Mouse (Mus musculus) thymus, adult 2 months (tissue): ENCODE measurements around the gene Itpr1. TPM values are rescaled to one million over a fixed set of nuclear protein-coding genes. Genes with fewer than 3 reads are reported as not detected.

Experiments
- DNase-seq: peaks from one replicate; pipeline ENCODE4 v3.0.0; 2021
- H3K27ac ChIP-seq: fragments of 200-500 bp; 2 replicates; pipeline ENCODE4 v1.5.1; 2012; ENCODE audit warnings: low read length, control low read depth; ENCODE audit not compliant: control insufficient read depth, insufficient read depth
- H3K27me3 ChIP-seq: fragments of 200-500 bp; 2 replicates; pipeline ENCODE4 v1.6.1; 2012; ENCODE audit warnings: mild to moderate bottlenecking, low read length, moderate library complexity, mixed read lengths; ENCODE audit not compliant: control insufficient read depth, insufficient read depth
- H3K36me3 ChIP-seq: fragments of 200-500 bp; 2 replicates; pipeline ENCODE4 v1.6.1; 2012; ENCODE audit warnings: mild to moderate bottlenecking, low read length, moderate library complexity; ENCODE audit not compliant: control insufficient read depth, insufficient read depth
- H3K4me1 ChIP-seq: fragments of 200-500 bp; replicated peaks from 2 replicates; pipeline ENCODE4 v1.6.1; 2012; ENCODE audit warnings: low read length; ENCODE audit not compliant: control insufficient read depth, insufficient read depth
- H3K4me3 ChIP-seq: fragments of 200-500 bp; 2 replicates; pipeline ENCODE4 v1.5.1; 2012; ENCODE audit warnings: mild to moderate bottlenecking, low read length, control low read depth, moderate library complexity; ENCODE audit not compliant: control insufficient read depth, insufficient read depth
- CTCF ChIP-seq: fragments of 200-500 bp; IDR thresholded peaks from 2 replicates; pipeline ENCODE4 v1.5.1; 2012; ENCODE audit warnings: mild to moderate bottlenecking, control low read depth, low read length, moderate library complexity, borderline replicate concordance; ENCODE audit not compliant: control insufficient read depth, poor library complexity, insufficient read depth; ENCODE audit errors: extremely low read depth
- POLR2A ChIP-seq: fragments of 200-500 bp; IDR thresholded peaks from 2 replicates; pipeline ENCODE4 v1.6.1; 2012; ENCODE audit warnings: mild to moderate bottlenecking, low read length, control low read depth, moderate library complexity; ENCODE audit not compliant: control insufficient read depth, poor library complexity, insufficient read depth; ENCODE audit errors: extremely low read depth
- WGBS: fragments of 180-500 bp; shearing (Covaris S2); methylation state at CpG from one replicate; pipeline ENCODE4 v1.1.7; 2018; 5-methylcytosine and 5-hydroxymethylcytosine counted together
- polyA plus RNA-seq: library from polyadenylated mRNA; depleted of rRNA; stranded (reverse); fragments of >200 nt; gene quantifications from 2 replicates; pipeline ENCODE4 v1.2.3, GENCODE M21; 2012

Gene Itpr1
- polyA plus RNA-seq, 1 experiment: 28.8 TPM

DNA sequence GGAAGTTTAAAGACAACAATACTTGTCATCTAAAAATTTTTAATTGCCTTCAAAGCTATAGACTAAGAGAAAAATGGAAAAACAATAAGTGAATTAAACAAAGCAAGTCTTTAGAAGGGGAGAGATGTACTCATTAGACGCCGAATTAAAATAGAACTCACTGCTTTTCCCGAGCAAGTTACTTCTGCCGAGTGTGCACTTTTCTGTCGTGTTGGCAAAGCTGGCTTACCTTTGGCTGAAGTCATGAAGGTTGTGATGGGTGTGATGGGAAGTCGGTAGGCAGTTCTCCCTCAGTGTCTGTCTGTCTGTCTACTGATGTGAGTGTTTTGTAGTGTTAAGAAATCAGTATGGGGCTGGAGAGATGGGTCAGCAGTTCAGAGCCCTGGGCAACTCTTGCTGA, 282.1 kb downstream of the Itpr1 start:
- 91% methylated on average over 6 of the region's 6 CpGs for WGBS
- Histone ChIP-seq H3K27me3 (no peaks in the 10 kb centered on the region), H3K27ac (no peak overlapping the region), H3K4me3 (no peak overlapping the region), H3K36me3 (peaks cover 13% of the 10 kb centered on the region), H3K4me1 (no peaks in the 10 kb centered on the region)
- DNase-seq: no peak
- TF ChIP-seq CTCF: no peak
- TF ChIP-seq POLR2A: no peak

- peaks cover 22% of the 10 kb centered on the region for H3K36me3 ChIP-seq
- TF ChIP-seq POLR2A (no peak), CTCF (no peak)
Measured at GRCm38 (mm10) chr6:108498070-108498469, 285.2 kb downstream of the Itpr1 start.

DNA sequence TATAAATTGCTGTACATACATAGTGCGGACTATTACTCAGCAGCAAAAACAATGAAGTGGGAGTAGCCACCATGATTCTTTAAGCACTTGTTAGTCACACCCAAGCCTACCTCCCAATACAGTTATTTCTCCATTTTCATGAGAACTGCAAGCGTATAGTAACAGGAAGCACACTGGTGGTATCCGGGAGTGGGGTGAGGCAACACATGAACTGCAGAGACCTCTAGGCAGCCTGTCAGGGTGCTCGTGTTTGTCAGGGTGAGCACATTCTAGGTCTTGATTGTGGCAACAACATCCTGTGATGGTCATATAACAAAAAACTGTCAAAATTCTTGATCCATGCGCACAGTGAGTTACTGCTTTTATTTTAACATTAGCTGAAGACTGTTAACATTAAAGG, 290.8 kb downstream of the Itpr1 start:
- Histone ChIP-seq H3K4me3 (no peak overlapping the region), H3K36me3 (peaks cover 20% of the 10 kb centered on the region), H3K4me1 (no peaks in the 10 kb centered on the region), H3K27ac (no peak overlapping the region), H3K27me3 (no peaks in the 10 kb centered on the region)
- 40% methylated on average over 5 of the region's 5 CpGs for WGBS
- peak; percentile 29 for DNase-seq
- no peak for TF ChIP-seq CTCF
- no peak for TF ChIP-seq POLR2A

More at GRCm38 (mm10) chr6:108498070-108498469, 285.2 kb downstream of the Itpr1 start:
- no peak for DNase-seq
- Histone ChIP-seq H3K4me1 (no peaks in the 10 kb centered on the region), H3K27me3 (no peaks in the 10 kb centered on the region), H3K27ac (no peak overlapping the region), H3K4me3 (no peak overlapping the region)
- 97% methylated on average over 7 of the region's 7 CpGs for WGBS

DNA sequence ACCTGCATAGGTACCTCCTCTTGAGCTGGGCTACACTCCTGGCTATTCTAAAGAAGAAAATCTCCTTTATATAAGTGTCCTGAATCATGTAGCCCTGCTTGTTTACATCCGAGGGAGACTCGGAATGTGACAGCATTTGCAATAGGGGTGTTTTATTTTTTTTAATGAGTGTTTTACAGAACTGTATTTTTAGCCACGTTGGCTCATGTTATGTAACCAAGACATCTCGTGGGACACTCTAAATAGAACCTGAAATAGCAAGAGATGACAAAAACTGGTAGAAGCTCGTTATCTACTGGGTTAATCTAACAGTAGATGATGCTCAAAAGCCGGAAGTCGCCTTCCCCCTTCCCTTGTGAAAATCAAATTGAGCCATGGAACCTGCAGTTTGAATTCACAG, 291.8 kb downstream of the Itpr1 start:
- TF ChIP-seq POLR2A (no peak), CTCF (no peak)
- H3K4me3 ChIP-seq: no peak overlapping the region
- no peaks in the 10 kb centered on the region for H3K27me3 ChIP-seq
- peaks cover 13% of the 10 kb centered on the region for H3K36me3 ChIP-seq
- no peaks in the 10 kb centered on the region for H3K4me1 ChIP-seq
- no peak overlapping the region for H3K27ac ChIP-seq
- WGBS: 64% methylated on average over 7 of the region's 7 CpGs
- DNase-seq: no peak

DNA sequence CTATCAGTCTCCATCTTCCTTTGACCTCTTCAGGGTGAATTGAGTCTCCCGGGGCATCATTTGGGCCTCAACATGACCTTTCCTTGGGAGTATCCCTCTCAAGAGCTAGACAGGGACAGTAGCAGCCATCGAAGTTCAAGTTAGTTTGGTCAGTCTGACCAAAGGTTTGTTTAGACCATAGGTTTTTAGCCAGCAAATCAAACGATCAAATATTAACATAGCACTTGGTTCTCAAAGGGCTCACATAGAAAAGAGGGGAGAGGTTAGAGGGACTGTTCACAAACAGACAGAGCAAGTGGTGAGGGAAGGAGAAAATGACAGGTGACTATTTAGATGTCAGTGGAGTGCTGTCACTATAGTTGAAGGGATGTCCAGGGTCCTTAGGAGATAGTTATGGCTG, 293.3 kb downstream of the Itpr1 start:
- Histone ChIP-seq H3K4me1 (no peaks in the 10 kb centered on the region), H3K27ac (no peak overlapping the region), H3K36me3 (peaks cover 12% of the 10 kb centered on the region), H3K4me3 (no peak overlapping the region), H3K27me3 (no peaks in the 10 kb centered on the region)
- WGBS: 98% methylated on average over 3 of the region's 3 CpGs
- DNase-seq: no peak
- TF ChIP-seq POLR2A (no peak), CTCF (no peak)

- Histone ChIP-seq H3K4me3 (no peak overlapping the region), H3K36me3 (peaks cover 9% of the 10 kb centered on the region), H3K27me3 (no peaks in the 10 kb centered on the region), H3K27ac (no peak overlapping the region), H3K4me1 (no peaks in the 10 kb centered on the region; the same call in 1 of the 2 replicates)
- no peak for TF ChIP-seq POLR2A
- TF ChIP-seq CTCF: no peak
- 81% methylated on average over 3 of the region's 3 CpGs for WGBS
- no peak for DNase-seq
Measured at GRCm38 (mm10) chr6:108507337-108507736, 294.4 kb downstream of the Itpr1 start.

DNA sequence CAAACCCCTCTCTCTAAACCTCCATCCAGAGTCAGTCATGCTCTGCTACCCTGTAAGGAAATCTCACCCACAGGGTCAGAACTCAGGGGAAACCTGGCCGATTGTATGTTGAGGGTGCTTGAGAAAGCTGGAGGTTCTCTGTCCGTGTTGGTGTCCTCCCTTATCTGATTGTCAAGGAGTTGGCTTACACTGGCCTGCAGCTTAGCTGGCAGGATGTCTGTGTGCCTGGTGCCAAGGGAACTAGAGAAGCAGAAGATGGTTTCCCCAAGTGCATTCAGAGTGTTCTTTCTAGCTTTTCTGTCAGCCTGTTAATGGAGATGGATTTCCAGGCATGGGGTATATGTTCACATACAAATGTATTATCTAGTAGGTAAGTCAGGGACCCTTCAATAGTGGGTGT, 296.4 kb downstream of the Itpr1 start:
- peaks cover 9% of the 10 kb centered on the region for H3K36me3 ChIP-seq
- no peak overlapping the region for H3K4me3 ChIP-seq
- no peak overlapping the region for H3K27ac ChIP-seq
- H3K4me1 ChIP-seq: no peaks in the 10 kb centered on the region; the same call in 1 of the 2 replicates
- DNase-seq: no peak
- H3K27me3 ChIP-seq: no peaks in the 10 kb centered on the region
- no peak for TF ChIP-seq CTCF
- no peak for TF ChIP-seq POLR2A
- 88% methylated on average over 2 of the region's 2 CpGs for WGBS
